Mouse (Mus musculus) cerebellum, postnatal 25 days (tissue): ENCODE data around the gene Gm128.
"Not testable (repeated sequence)": the region's sequence is repeated elsewhere in the genome, so short reads cannot be mapped to it uniquely, and the experiment has no call there.

Source experiments
- DNase-seq, 2 experiments: peaks; one replicate each; pipeline ENCODE4 v3.0.0; 2021; ENCODE audit warnings: mixed read lengths in 2 of 2

Gm128 gene

GRCm38 (mm10) chr3:95230495-95231297 is 10.7 kb downstream of the Gm128 start:
- DNase-seq = no peak

- peak; percentile 47 to 58 for DNase-seq
Observed at GRCm38 (mm10) chr3:95229781-95230494, 11.5 kb downstream of the Gm128 start.

GRCm38 (mm10) chr3:95228894-95229780 is 12.3 kb downstream of the Gm128 start:
- DNase-seq = peak; percentile 60 to 62

GRCm38 (mm10) chr3:95228148-95228893 is 13.1 kb downstream of the Gm128 start, which contains the start of gene Cdc42se1:
Cdc42se1 (plus strand) TSS chr3:95228732.
- peak; percentile 91 to 93 for DNase-seq

GRCm38 (mm10) chr3:95227214-95227613 is 14.2 kb downstream of the Gm128 start:
- DNase-seq = no peak

- DNase-seq = no peak
Observed at GRCm38 (mm10) chr3:95224295-95224694, 17.1 kb downstream of the Gm128 start.

GRCm38 (mm10) chr3:95223041-95223440 is 18.4 kb downstream of the Gm128 start:
- no peak for DNase-seq

- peak in 1 of 2 experiments; percentile 27 for DNase-seq
Observed at GRCm38 (mm10) chr3:95218466-95219137, 22.8 kb downstream of the Gm128 start.

- DNase-seq = peak; percentile 95 to 97
Observed at GRCm38 (mm10) chr3:95217255-95218134, 23.9 kb downstream of the Gm128 start, which contains the start of gene Gabpb2. Gabpb2 (minus strand) TSS chr3:95217916.

GRCm38 (mm10) chr3:95216655-95217254 is 24.6 kb downstream of the Gm128 start:
- DNase-seq = no peak

- no peak for DNase-seq
Observed at GRCm38 (mm10) chr3:95213609-95213975, 27.8 kb downstream of the Gm128 start.

GRCm38 (mm10) chr3:95212889-95213608 is 28.3 kb downstream of the Gm128 start:
- DNase-seq = not testable (repeated sequence)

- no peak for DNase-seq
Observed at GRCm38 (mm10) chr3:95210585-95210984, 30.8 kb downstream of the Gm128 start.

GRCm38 (mm10) chr3:95208286-95208685 is 33.1 kb downstream of the Gm128 start:
- no peak for DNase-seq

- DNase-seq = no peak
Observed at GRCm38 (mm10) chr3:95203880-95204279, 37.5 kb downstream of the Gm128 start.

- DNase-seq = no peak
Observed at GRCm38 (mm10) chr3:95200562-95200961, 40.8 kb downstream of the Gm128 start.

GRCm38 (mm10) chr3:95200132-95200531 is 41.3 kb downstream of the Gm128 start:
- DNase-seq = no peak

GRCm38 (mm10) chr3:95199101-95199500 is 42.3 kb downstream of the Gm128 start:
- no peak for DNase-seq

GRCm38 (mm10) chr3:95195772-95196171 is 45.6 kb downstream of the Gm128 start:
- DNase-seq = no peak
